Mouse (Mus musculus): Measurements from ENCODE around the gene Zfp362. TPM values are rescaled to one million over a fixed set of nuclear protein-coding genes. Genes with fewer than 3 reads are reported as not detected.
A peak's percentile ranks its signal among the peaks of the same experiment; 100 is the strongest.

The Zfp362 gene
- polyA plus RNA-seq, 1 experiment from 2014 or later, result 25.3 TPM

GRCm38 (mm10) chr4:128789646-128790045 is 16.2 kb downstream of the Zfp362 start:
- ATAC-seq (replicated peaks; ENCODE audit: low FRiP score) (no peak), DNase-seq (ENCODE audit: low spot score) (no peak)
- Histone ChIP-seq H3K4me2 (peak overlapping the region; percentile 41), H3K4me1 (replicated peaks; ENCODE audit: control insufficient read depth, insufficient read depth, low read length) (peaks cover 3% of the 10 kb centered on the region), H3K27ac (ENCODE audit: low read depth, low read length) (no peak overlapping the region), H3K4me3 (ENCODE audit: low read depth, low read length) (peak overlapping the region; percentile 31), H3K9ac (ENCODE audit: low read depth, low read length) (no peak overlapping the region), H3K36me3 (ENCODE audit: control insufficient read depth, insufficient read depth, low read length) (peaks cover 21% of the 10 kb centered on the region), H3K27me3 (replicated peaks; ENCODE audit: control insufficient read depth, insufficient read depth, low read length) (no peaks in the 10 kb centered on the region), H3K9me3 (ENCODE audit: control insufficient read depth, low read length) (no peaks in the 10 kb centered on the region)
- 61% methylated on average over 18 of the region's 18 CpGs for WGBS

DNA sequence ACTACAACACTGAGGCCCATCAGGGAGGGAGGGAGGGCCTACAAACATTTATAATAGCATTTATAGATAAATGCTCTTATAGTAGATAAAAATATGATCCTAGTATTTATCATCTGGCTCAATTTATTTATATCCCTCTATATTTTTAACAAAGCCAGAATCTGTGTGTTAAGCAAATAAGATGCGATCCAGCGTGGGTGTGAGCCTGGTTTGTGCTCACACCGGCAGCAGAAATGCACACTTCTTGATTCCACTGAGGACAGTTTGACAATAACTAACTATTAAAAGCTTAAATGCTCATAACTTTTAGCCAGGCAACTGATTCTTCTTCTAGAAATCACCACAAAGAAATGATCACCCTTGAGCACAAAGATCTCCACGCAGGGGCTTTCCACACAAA is 17.7 kb downstream of the Zfp362 start:
- Histone ChIP-seq H3K4me2 (no peak overlapping the region), H3K4me1 (replicated peaks; ENCODE audit: control insufficient read depth, insufficient read depth, low read length) (peaks cover 3% of the 10 kb centered on the region), H3K36me3 (ENCODE audit: control insufficient read depth, insufficient read depth, low read length) (peaks cover 25% of the 10 kb centered on the region), H3K27me3 (replicated peaks; ENCODE audit: control insufficient read depth, insufficient read depth, low read length) (no peaks in the 10 kb centered on the region), H3K27ac (ENCODE audit: low read depth, low read length) (no peak overlapping the region; the same call in 1 of the 2 replicates), H3K4me3 (ENCODE audit: low read depth, low read length) (no peak overlapping the region), H3K9ac (ENCODE audit: low read depth, low read length) (no peak overlapping the region), H3K9me3 (ENCODE audit: control insufficient read depth, low read length) (no peaks in the 10 kb centered on the region)
- WGBS, result 94% methylated on average over 4 of the region's 4 CpGs
- no peak for DNase-seq (ENCODE audit: low spot score)
- ATAC-seq (replicated peaks; ENCODE audit: low FRiP score), result no peak

DNA sequence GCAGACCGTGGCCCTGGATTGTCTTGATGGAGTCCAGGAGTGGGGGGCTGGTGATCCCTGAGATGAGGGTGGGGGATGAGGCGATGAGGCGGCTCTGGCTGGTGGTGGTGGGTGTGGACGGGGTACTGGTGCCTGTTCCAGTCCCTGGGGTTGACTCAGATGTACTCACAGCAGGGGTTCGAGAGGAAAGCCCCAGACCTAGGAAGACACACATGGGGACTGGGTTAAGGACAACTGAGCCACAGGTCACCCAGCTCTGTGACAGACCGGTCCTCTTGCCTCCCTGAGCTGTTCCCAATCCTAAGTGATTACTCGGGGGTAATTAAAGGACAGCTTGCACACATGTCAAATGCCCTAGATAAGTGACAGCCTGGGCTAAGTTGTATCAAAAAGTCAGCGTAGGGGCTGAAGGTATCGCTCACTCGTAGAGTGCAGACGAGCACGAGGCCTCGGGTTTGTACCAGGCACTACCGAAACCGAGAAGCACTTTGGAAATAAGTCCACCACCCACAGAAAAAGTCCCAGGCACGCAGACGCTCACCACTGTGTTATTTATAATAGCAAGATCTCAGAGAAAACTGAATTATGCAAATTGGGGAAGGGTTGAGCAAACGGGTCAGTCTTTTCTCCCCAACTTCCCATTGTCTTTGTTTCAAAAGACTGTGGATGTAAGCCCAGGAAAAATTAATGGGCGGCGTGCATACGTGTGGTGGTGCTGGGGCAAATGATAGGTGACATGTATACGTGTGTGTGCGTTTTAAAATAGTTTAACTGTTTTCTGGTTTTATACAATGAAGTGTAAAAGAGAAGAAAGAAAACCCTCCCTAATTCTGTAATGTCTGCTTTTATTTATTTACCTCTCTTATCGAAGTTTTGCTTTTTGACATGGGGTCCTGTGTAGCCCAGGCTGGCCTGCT is 18.6 kb downstream of the Zfp362 start:
- ATAC-seq (replicated peaks; ENCODE audit: low FRiP score) (no peak), DNase-seq (ENCODE audit: low spot score) (no peak)
- Histone ChIP-seq H3K9ac (ENCODE audit: low read depth, low read length) (no peak overlapping the region), H3K36me3 (ENCODE audit: control insufficient read depth, insufficient read depth, low read length) (peaks cover 30% of the 10 kb centered on the region), H3K4me1 (replicated peaks; ENCODE audit: control insufficient read depth, insufficient read depth, low read length) (peaks cover 9% of the 10 kb centered on the region), H3K9me3 (ENCODE audit: control insufficient read depth, low read length) (no peaks in the 10 kb centered on the region), H3K4me2 (no peak overlapping the region), H3K4me3 (ENCODE audit: low read depth, low read length) (no peak overlapping the region), H3K27ac (ENCODE audit: low read depth, low read length) (no peak overlapping the region), H3K27me3 (replicated peaks; ENCODE audit: control insufficient read depth, insufficient read depth, low read length) (no peaks in the 10 kb centered on the region)
- WGBS, result 89% methylated on average over 24 of the region's 24 CpGs

GRCm38 (mm10) chr4:128785921-128786654 is 19.8 kb downstream of the Zfp362 start:
- H3K36me3 ChIP-seq (ENCODE audit: control insufficient read depth, insufficient read depth, low read length), result peaks cover 34% of the 10 kb centered on the region
- no peaks in the 10 kb centered on the region for H3K9me3 ChIP-seq (ENCODE audit: control insufficient read depth, low read length)

GRCm38 (mm10) chr4:128784950-128785631 is 20.8 kb downstream of the Zfp362 start:
- Histone ChIP-seq H3K4me1 (replicated peaks; ENCODE audit: control insufficient read depth, insufficient read depth, low read length) (peaks cover 11% of the 10 kb centered on the region), H3K36me3 (ENCODE audit: control insufficient read depth, insufficient read depth, low read length) (peaks cover 36% of the 10 kb centered on the region), H3K9ac (ENCODE audit: low read depth, low read length) (no peak overlapping the region), H3K27ac (ENCODE audit: low read depth, low read length) (no peak overlapping the region), H3K4me3 (ENCODE audit: low read depth, low read length) (no peak overlapping the region), H3K27me3 (replicated peaks; ENCODE audit: control insufficient read depth, insufficient read depth, low read length) (no peaks in the 10 kb centered on the region), H3K9me3 (ENCODE audit: control insufficient read depth, low read length) (no peaks in the 10 kb centered on the region), H3K4me2 (no peak overlapping the region)
- DNase-seq (ENCODE audit: low spot score), result no peak
- 91% methylated on average over 15 of the region's 15 CpGs for WGBS
- no peak for ATAC-seq (replicated peaks; ENCODE audit: low FRiP score)

More at GRCm38 (mm10) chr4:128785921-128786654, 19.8 kb downstream of the Zfp362 start:
- WGBS, result 89% methylated on average over 11 of the region's 11 CpGs
- DNase-seq (ENCODE audit: low spot score), result no peak
- Histone ChIP-seq H3K4me3 (ENCODE audit: low read depth, low read length) (no peak overlapping the region), H3K4me1 (replicated peaks; ENCODE audit: control insufficient read depth, insufficient read depth, low read length) (peaks cover 11% of the 10 kb centered on the region), H3K27ac (ENCODE audit: low read depth, low read length) (no peak overlapping the region), H3K9ac (ENCODE audit: low read depth, low read length) (no peak overlapping the region), H3K27me3 (replicated peaks; ENCODE audit: control insufficient read depth, insufficient read depth, low read length) (no peaks in the 10 kb centered on the region), H3K4me2 (no peak overlapping the region)
- ATAC-seq (replicated peaks; ENCODE audit: low FRiP score), result no peak

DNA sequence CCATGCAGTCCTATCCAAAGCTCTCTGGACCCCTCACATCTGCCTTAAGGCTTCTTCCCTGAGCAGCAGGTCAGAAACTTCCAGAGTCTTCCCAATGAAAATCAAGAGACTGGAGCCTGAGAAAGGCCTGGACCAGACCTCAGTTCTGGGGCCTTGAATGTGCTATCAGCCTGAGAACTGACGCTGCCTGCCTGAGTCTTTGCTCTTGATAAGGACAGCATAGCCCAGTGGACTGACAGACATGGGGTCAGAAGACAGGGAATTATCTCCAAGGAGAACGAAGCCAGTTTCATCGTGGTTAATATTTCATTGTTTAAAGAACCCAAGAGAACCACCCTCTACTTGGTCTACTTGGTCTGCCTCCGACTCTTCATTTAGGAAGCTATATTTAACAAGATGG is 23.2 kb downstream of the Zfp362 start:
- Histone ChIP-seq H3K4me1 (replicated peaks; ENCODE audit: control insufficient read depth, insufficient read depth, low read length) (peaks cover 11% of the 10 kb centered on the region), H3K4me3 (ENCODE audit: low read depth, low read length) (no peak overlapping the region), H3K27me3 (replicated peaks; ENCODE audit: control insufficient read depth, insufficient read depth, low read length) (no peaks in the 10 kb centered on the region), H3K4me2 (peak overlapping the region; percentile 20; the same call in 1 of the 2 replicates), H3K36me3 (ENCODE audit: control insufficient read depth, insufficient read depth, low read length) (peaks cover 47% of the 10 kb centered on the region), H3K9me3 (ENCODE audit: control insufficient read depth, low read length) (no peaks in the 10 kb centered on the region), H3K9ac (ENCODE audit: low read depth, low read length) (no peak overlapping the region), H3K27ac (ENCODE audit: low read depth, low read length) (no peak overlapping the region; the same call in 1 of the 2 replicates)
- WGBS, result 28% methylated on average over 4 of the region's 4 CpGs
- DNase-seq (ENCODE audit: low spot score) (no peak), ATAC-seq (replicated peaks; ENCODE audit: low FRiP score) (peak; percentile 62; the same call in 1 of the 2 replicates)

DNA sequence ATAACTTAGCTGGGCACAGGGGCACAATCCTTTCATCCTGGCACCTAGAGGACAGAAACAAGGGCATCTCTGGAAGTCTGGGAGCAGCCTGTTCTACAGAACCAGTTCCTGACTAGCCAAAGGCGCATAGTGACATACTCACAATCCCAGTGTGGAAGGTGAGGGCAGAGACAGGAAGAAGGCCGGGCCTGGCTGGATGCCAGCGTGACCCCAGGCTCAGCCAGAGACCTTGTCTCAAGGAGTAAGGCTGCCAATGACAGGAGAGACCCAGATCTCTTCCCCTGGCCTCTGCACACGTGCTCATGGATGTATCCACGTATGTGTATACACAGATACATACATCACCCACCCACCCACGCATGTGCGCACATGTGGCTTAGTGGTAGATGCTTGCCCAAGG is 23.8 kb downstream of the Zfp362 start:
- no peak for ATAC-seq (replicated peaks; ENCODE audit: low FRiP score)

GRCm38 (mm10) chr4:128777593-128777992 is 28.3 kb downstream of the Zfp362 start:
- Histone ChIP-seq H3K36me3 (ENCODE audit: control insufficient read depth, insufficient read depth, low read length) (peaks cover 49% of the 10 kb centered on the region), H3K27ac (ENCODE audit: low read depth, low read length) (no peak overlapping the region), H3K4me1 (replicated peaks; ENCODE audit: control insufficient read depth, insufficient read depth, low read length) (peaks cover 4% of the 10 kb centered on the region), H3K9me3 (ENCODE audit: control insufficient read depth, low read length) (no peaks in the 10 kb centered on the region), H3K4me2 (no peak overlapping the region), H3K4me3 (ENCODE audit: low read depth, low read length) (no peak overlapping the region), H3K9ac (ENCODE audit: low read depth, low read length) (no peak overlapping the region), H3K27me3 (replicated peaks; ENCODE audit: control insufficient read depth, insufficient read depth, low read length) (no peaks in the 10 kb centered on the region)
- DNase-seq (ENCODE audit: low spot score), result no peak
- ATAC-seq (replicated peaks; ENCODE audit: low FRiP score), result no peak
- 86% methylated on average over 11 of the region's 11 CpGs for WGBS

More for the DNA sequence above, 23.8 kb downstream of the Zfp362 start:
- H3K9me3 ChIP-seq (ENCODE audit: control insufficient read depth, low read length), result no peaks in the 10 kb centered on the region
- no peak overlapping the region for H3K9ac ChIP-seq (ENCODE audit: low read depth, low read length)
- H3K4me3 ChIP-seq (ENCODE audit: low read depth, low read length), result no peak overlapping the region
- H3K27me3 ChIP-seq (replicated peaks; ENCODE audit: control insufficient read depth, insufficient read depth, low read length), result no peaks in the 10 kb centered on the region
- H3K27ac ChIP-seq (ENCODE audit: low read depth, low read length), result no peak overlapping the region
- no peak overlapping the region for H3K4me2 ChIP-seq
- 89% methylated on average over 7 of the region's 7 CpGs for WGBS
- H3K36me3 ChIP-seq (ENCODE audit: control insufficient read depth, insufficient read depth, low read length), result peaks cover 44% of the 10 kb centered on the region
- peaks cover 11% of the 10 kb centered on the region for H3K4me1 ChIP-seq (replicated peaks; ENCODE audit: control insufficient read depth, insufficient read depth, low read length)
- no peak for DNase-seq (ENCODE audit: low spot score)
